In the genomic region with DNA sequence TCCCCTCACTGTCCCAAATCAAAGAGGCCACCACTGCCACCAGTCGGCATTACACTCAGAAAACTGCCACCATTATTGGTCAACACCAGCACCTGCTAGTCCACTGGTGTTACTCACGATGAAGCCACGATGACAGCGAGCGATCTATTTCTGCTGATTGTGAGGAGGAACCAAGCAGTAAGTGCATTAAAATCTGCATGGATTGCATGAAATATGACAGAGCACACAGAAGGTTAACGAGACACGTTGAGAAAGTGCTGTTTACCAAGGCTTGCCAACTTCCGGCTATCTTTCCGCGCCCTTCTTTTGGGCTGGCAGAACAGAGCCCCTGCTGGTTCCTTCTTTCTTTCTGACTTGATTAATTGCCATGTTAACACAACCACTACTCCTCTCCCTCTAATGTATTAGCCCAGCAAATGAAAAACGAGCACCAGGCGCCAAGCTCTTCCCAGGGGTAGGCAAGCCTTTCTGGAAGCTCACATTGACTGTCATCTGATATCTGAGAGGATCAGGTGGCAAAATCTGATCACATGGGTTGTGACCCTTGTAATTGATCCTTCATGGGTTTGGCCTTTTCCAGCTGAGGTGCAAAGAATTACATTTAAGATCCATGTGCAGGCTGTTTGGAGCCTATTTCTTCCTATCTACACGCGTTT, we compare ENCODE assay signal across 14 mouse cellular contexts.
A peak's percentile ranks its signal among the peaks of the same experiment; 100 is the strongest.
DNase-seq lines count a peak whose midpoint lies in the region; ATAC-seq and TF ChIP-seq lines count a peak whose summit lies in the region.
"Had no signal": no experiment of that assay in that cellular context is flagged by ENCODE, and none has a peak within 500 bp of the region (broad histone marks: within the 10 kb centered on the region; RNA-seq: fewer than 3 reads in every experiment).

No protein-coding gene starts in this region.

- no peak for TF ChIP-seq EP300 in liver, postnatal 0 days (IDR thresholded peaks at IDR 0.05; ENCODE audit: low read depth)

- ATAC-seq in liver, postnatal 0 days, result no peak
- ATAC-seq in hindbrain, postnatal 0 days, result no peak
- peak; percentile 66; the same call in 1 of the 2 replicates for ATAC-seq in neural tube, embryonic 13.5 days (ENCODE audit: low read depth)
- no peak for ATAC-seq in intestine, embryonic 16.5 days
- ATAC-seq: Patski had no signal

- H3K4me3 ChIP-seq in liver, adult 2 months (ENCODE audit: insufficient read depth, low read depth, low read length), result no peak overlapping the region
- no peak overlapping the region for H3K4me3 ChIP-seq in liver, postnatal 0 days (ENCODE audit: low read depth, low read length)
- H3K4me3 ChIP-seq in embryonic facial prominence, embryonic 10.5 days, result no peak overlapping the region
- H3K4me3 ChIP-seq in hindbrain, postnatal 0 days (ENCODE audit: low read length), result no peak overlapping the region
- H3K4me3 ChIP-seq in neural tube, embryonic 13.5 days, result no peak overlapping the region
- H3K4me3 ChIP-seq in intestine, embryonic 16.5 days (ENCODE audit: low read length), result no peak overlapping the region
- H3K4me3 ChIP-seq: heart, embryonic 12.5 days; liver, embryonic 13.5 days had no signal

- WGBS in liver, adult 2 months, result 79% methylated on average over 14 of the region's 14 CpGs
- 69% methylated on average over 14 of the region's 14 CpGs for WGBS in liver, postnatal 0 days (ENCODE audit: insufficient replicate concordance)
- 79% methylated on average over 14 of the region's 14 CpGs for WGBS in embryonic facial prominence, embryonic 10.5 days
- 35% methylated on average over 14 of the region's 14 CpGs for WGBS in hindbrain, postnatal 0 days
- WGBS in neural tube, embryonic 13.5 days, result 27% methylated on average over 14 of the region's 14 CpGs
- WGBS in intestine, embryonic 16.5 days, result 68% methylated on average over 14 of the region's 14 CpGs

- no peaks in the 10 kb centered on the region for H3K36me3 ChIP-seq in liver, adult 2 months (ENCODE audit: control insufficient read depth, insufficient read depth, low read length)
- no peaks in the 10 kb centered on the region; the same call in 1 of the 2 replicates for H3K36me3 ChIP-seq in liver, postnatal 0 days (replicated peaks; ENCODE audit: insufficient read depth, low read length)
- H3K36me3 ChIP-seq in embryonic facial prominence, embryonic 10.5 days (replicated peaks), result peaks cover 5% of the 10 kb centered on the region
- no peaks in the 10 kb centered on the region for H3K36me3 ChIP-seq in hindbrain, postnatal 0 days (ENCODE audit: insufficient read depth, low read length)
- peaks cover 16% of the 10 kb centered on the region; the same call in 1 of the 2 replicates for H3K36me3 ChIP-seq in neural tube, embryonic 13.5 days
- H3K36me3 ChIP-seq in intestine, embryonic 16.5 days (ENCODE audit: control insufficient read depth, insufficient read depth, low read length), result no peaks in the 10 kb centered on the region; the same call in 1 of the 2 replicates
- H3K36me3 ChIP-seq: heart, embryonic 12.5 days had no signal

- no peaks in the 10 kb centered on the region for H3K27me3 ChIP-seq in liver, adult 2 months (ENCODE audit: control insufficient read depth, insufficient read depth, low read length)
- no peaks in the 10 kb centered on the region for H3K27me3 ChIP-seq in liver, postnatal 0 days (ENCODE audit: insufficient read depth, low read length)
- H3K27me3 ChIP-seq in embryonic facial prominence, embryonic 10.5 days (replicated peaks; ENCODE audit: low read depth, poor library complexity, severe bottlenecking), result no peaks in the 10 kb centered on the region
- no peaks in the 10 kb centered on the region for H3K27me3 ChIP-seq in hindbrain, postnatal 0 days (ENCODE audit: insufficient read depth, low read length)
- H3K27me3 ChIP-seq in neural tube, embryonic 13.5 days, result no peaks in the 10 kb centered on the region
- H3K27me3 ChIP-seq in intestine, embryonic 16.5 days (replicated peaks; ENCODE audit: control insufficient read depth, insufficient read depth, low read length), result no peaks in the 10 kb centered on the region
- H3K27me3 ChIP-seq: CH12.LX; heart, embryonic 12.5 days; liver, embryonic 13.5 days; Patski had no signal

- no peak overlapping the region for H3K4me2 ChIP-seq in liver, postnatal 0 days (ENCODE audit: low read depth, low read length)
- no peak overlapping the region for H3K4me2 ChIP-seq in hindbrain, postnatal 0 days (ENCODE audit: low read depth, low read length)
- H3K4me2 ChIP-seq in neural tube, embryonic 13.5 days, result peak overlapping the region; percentile 26
- H3K4me2 ChIP-seq in intestine, embryonic 16.5 days (ENCODE audit: low read depth, low read length), result no peak overlapping the region
- H3K4me2 ChIP-seq: heart, embryonic 12.5 days; liver, embryonic 13.5 days had no signal

- no peak overlapping the region for H3K9ac ChIP-seq in liver, adult 2 months (ENCODE audit: low read depth, low read length)
- no peak overlapping the region for H3K9ac ChIP-seq in liver, postnatal 0 days (replicated peaks)
- no peak overlapping the region for H3K9ac ChIP-seq in hindbrain, postnatal 0 days (replicated peaks; ENCODE audit: low read length)
- no peak overlapping the region for H3K9ac ChIP-seq in neural tube, embryonic 13.5 days
- no peak overlapping the region for H3K9ac ChIP-seq in intestine, embryonic 16.5 days (ENCODE audit: low read depth, low read length)
- H3K9ac ChIP-seq: heart, embryonic 12.5 days; liver, embryonic 13.5 days had no signal

- H3K27ac ChIP-seq in liver, adult 2 months (replicated peaks; ENCODE audit: insufficient read depth, low read depth, low read length), result no peak overlapping the region
- H3K27ac ChIP-seq in liver, postnatal 0 days (ENCODE audit: low read depth), result no peak overlapping the region
- no peak overlapping the region for H3K27ac ChIP-seq in embryonic facial prominence, embryonic 10.5 days (replicated peaks)
- no peak overlapping the region for H3K27ac ChIP-seq in hindbrain, postnatal 0 days
- peak overlapping the region; percentile 78 for H3K27ac ChIP-seq in neural tube, embryonic 13.5 days (replicated peaks)
- no peak overlapping the region for H3K27ac ChIP-seq in intestine, embryonic 16.5 days (ENCODE audit: low read length)
- H3K27ac ChIP-seq: liver, embryonic 13.5 days had no signal

- H3K79me2 ChIP-seq in liver, adult 2 months (ENCODE audit: control insufficient read depth, insufficient read depth, low read length), result peaks cover 17% of the 10 kb centered on the region; the same call in 1 of the 2 replicates

- TF ChIP-seq POLR2A in liver, adult 2 months (IDR thresholded peaks at IDR 0.05; ENCODE audit: extremely low read depth, insufficient read depth, low read length), result no peak

- TF ChIP-seq CTCF in liver, adult 2 months (IDR thresholded peaks at IDR 0.05; ENCODE audit: low read depth, low read length), result no peak
- TF ChIP-seq CTCF in liver, postnatal 0 days (IDR thresholded peaks at IDR 0.05; ENCODE audit: low read depth), result no peak
- no peak for TF ChIP-seq CTCF in hindbrain, postnatal 0 days (IDR thresholded peaks at IDR 0.05; ENCODE audit: low read depth)

- DNase-seq in liver, adult 2 months (ENCODE audit: extremely low read depth, low read depth, low spot score), result peak; percentile 36
- DNase-seq in liver, postnatal 0 days, result no peak
- DNase-seq in embryonic facial prominence, embryonic 10.5 days (ENCODE audit: low spot score), result peak; percentile 26
- peak; percentile 26 for DNase-seq in hindbrain, postnatal 0 days (ENCODE audit: low spot score)
- DNase-seq in urinary bladder, adult 18-20 months (ENCODE audit: low spot score in 2 of 2), result no peak
- DNase-seq in Muller cell, postnatal 12 days (ENCODE audit: inconsistent ontology term), result no peak
- DNase-seq: adrenal gland, adult 2 months; liver, embryonic 13.5 days; lung, postnatal 36 days had no signal

- no peaks in the 10 kb centered on the region; the same call in 1 of the 2 replicates for H3K4me1 ChIP-seq in liver, adult 2 months (ENCODE audit: control insufficient read depth, insufficient read depth, low read length)
- no peaks in the 10 kb centered on the region for H3K4me1 ChIP-seq in liver, postnatal 0 days (ENCODE audit: insufficient read depth)
- peaks cover 13% of the 10 kb centered on the region for H3K4me1 ChIP-seq in embryonic facial prominence, embryonic 10.5 days
- H3K4me1 ChIP-seq in hindbrain, postnatal 0 days (ENCODE audit: insufficient read depth, low read length), result peaks cover 4% of the 10 kb centered on the region; the same call in 1 of the 2 replicates
- H3K4me1 ChIP-seq in neural tube, embryonic 13.5 days (replicated peaks), result peaks cover 33% of the 10 kb centered on the region
- no peaks in the 10 kb centered on the region for H3K4me1 ChIP-seq in intestine, embryonic 16.5 days (ENCODE audit: control insufficient read depth, insufficient read depth, low read length)
- H3K4me1 ChIP-seq: heart, embryonic 12.5 days; liver, embryonic 13.5 days had no signal

- peaks cover 11% of the 10 kb centered on the region for H3K9me3 ChIP-seq in liver, postnatal 0 days (ENCODE audit: low read length)
- peaks cover 10% of the 10 kb centered on the region for H3K9me3 ChIP-seq in embryonic facial prominence, embryonic 10.5 days
- peaks cover 2% of the 10 kb centered on the region; the same call in 1 of the 2 replicates for H3K9me3 ChIP-seq in hindbrain, postnatal 0 days (ENCODE audit: low read length)
- H3K9me3 ChIP-seq in neural tube, embryonic 13.5 days, result peaks cover 16% of the 10 kb centered on the region; the same call in 1 of the 2 replicates
- 0 out of 2 replicates have a peak, but pooled peaks cover 5% of the 10 kb centered on the region for H3K9me3 ChIP-seq in intestine, embryonic 16.5 days (ENCODE audit: control insufficient read depth, low read length)

Comparison
In these comparisons a context has a peak if more than half of its experiments do, and no peak if none do; other contexts are left out.
1. DNase-seq: peak in liver, adult 2 months (single experiment), embryonic facial prominence, embryonic 10.5 days (single experiment) and hindbrain, postnatal 0 days (single experiment); none in liver, postnatal 0 days (single experiment), urinary bladder, adult 18-20 months (0 of 2) and Muller cell, postnatal 12 days (single experiment).